Mouse (Mus musculus) olfactory bulb, adult 2 months (tissue): ENCODE data around the gene Zfp777.

ENCODE experiments used
- CTCF ChIP-seq: fragments of 200-500 bp; IDR thresholded peaks from 2 replicates; pipeline ENCODE4 v1.5.1; 2012; ENCODE audit warnings: low read depth, mild to moderate bottlenecking, low read length, moderate library complexity; ENCODE audit not compliant: insufficient read depth
- POLR2A ChIP-seq: fragments of 200-500 bp; IDR thresholded peaks from 2 replicates; pipeline ENCODE4 v1.6.1; 2012; ENCODE audit warnings: mild to moderate bottlenecking, low read depth, low read length, moderate library complexity; ENCODE audit not compliant: insufficient read depth

DNA sequence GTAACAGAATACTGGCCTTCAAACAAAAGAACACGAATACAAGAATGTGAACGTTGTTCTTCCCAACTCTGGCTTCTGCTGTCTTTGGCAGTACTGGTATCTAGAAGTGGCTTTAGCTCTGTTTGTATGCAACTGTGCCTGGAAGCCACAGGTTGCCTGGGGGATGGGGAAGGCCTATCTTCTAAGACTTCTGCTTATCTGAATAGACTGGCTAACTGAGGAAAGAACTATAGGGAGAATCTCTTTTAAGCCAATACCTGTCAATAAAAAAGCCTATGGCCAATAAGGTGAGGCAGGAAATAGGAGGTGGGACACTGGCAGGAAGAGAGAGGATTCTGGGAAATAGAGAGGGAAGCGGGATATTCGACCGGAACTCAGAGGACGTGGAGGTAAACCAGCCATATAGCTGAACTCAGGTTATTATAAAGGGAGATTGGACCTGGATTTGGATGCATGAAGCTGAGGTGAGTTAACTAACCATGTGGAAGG is 16.9 kb upstream of the Zfp777 start:
- TF ChIP-seq CTCF: no peak
- no peak for TF ChIP-seq POLR2A
